Mouse (Mus musculus) CH12.LX (cell line): Measurements from ENCODE around the gene Duoxa1. TPM values are rescaled to one million over a fixed set of nuclear protein-coding genes. Genes with fewer than 3 reads are reported as not detected.
A peak's percentile ranks its signal among the peaks of the same experiment; 100 is the strongest.

Experiments
- DNase-seq: peaks from one replicate; pipeline ENCODE4 v3.0.0-alpha.2; 2013; ENCODE audit errors: extremely low read depth
- H3K27ac ChIP-seq: 2 replicates; pipeline ENCODE4 v1.5.1; 2012; ENCODE audit warnings: low read depth, mild to moderate bottlenecking, control low read depth, moderate library complexity; ENCODE audit not compliant: insufficient read depth
- H3K27me3 ChIP-seq: replicated peaks from 2 replicates; pipeline ENCODE3; 2012; ENCODE audit warnings: inconsistent platforms
- H3K36me3 ChIP-seq, 2 experiments: replicated peaks in 1 of 2; 2 replicates each; pipeline versions ENCODE3 to v1.6.1; 2012; ENCODE audit warnings: inconsistent platforms in 1 of 2, low read length in 1 of 2, mild to moderate bottlenecking in 1 of 2, mixed read lengths in 1 of 2, moderate library complexity in 1 of 2; ENCODE audit not compliant: control insufficient read depth in 1 of 2, insufficient read depth in 1 of 2
- H3K4me1 ChIP-seq, 2 experiments: 2 replicates each; pipeline ENCODE4 v1.6.1; 2012; ENCODE audit warnings: inconsistent platforms in 1 of 2, moderate library complexity in 1 of 2; ENCODE audit not compliant: insufficient read depth in 2 of 2, control insufficient read depth in 1 of 2
- H3K4me2 ChIP-seq: 2 replicates; pipeline ENCODE4 v1.6.1; 2012; ENCODE audit warnings: low read depth, mild to moderate bottlenecking, control low read depth; ENCODE audit not compliant: poor library complexity, insufficient read depth, severe bottlenecking
- H3K4me3 ChIP-seq, 3 experiments: fragments of 150-350 bp in 1 of 3; sonication (generic) in 1 of 3; replicated peaks in 1 of 3; 2 replicates each; pipeline versions ENCODE3 to v1.5.1; 2011 to 2012; ENCODE audit warnings: low read depth in 2 of 3, low read length in 2 of 3, mild to moderate bottlenecking in 2 of 3, moderate library complexity in 2 of 3, control low read depth in 1 of 3, improper control_type of control experiment in 1 of 3, inconsistent platforms in 1 of 3, mixed read lengths in 1 of 3; ENCODE audit not compliant: poor library complexity in 1 of 3
- H3K79me2 ChIP-seq: replicated peaks from 2 replicates; pipeline ENCODE4 v1.6.1; 2012; ENCODE audit warnings: mild to moderate bottlenecking, moderate library complexity; ENCODE audit not compliant: control insufficient read depth, poor library complexity, insufficient read depth, severe bottlenecking; ENCODE audit errors: extremely low read depth
- H3K9ac ChIP-seq: 2 replicates; pipeline ENCODE4 v1.6.1; 2012; ENCODE audit warnings: low read depth, mild to moderate bottlenecking, control low read depth, moderate library complexity; ENCODE audit not compliant: insufficient read depth
- H3K9me3 ChIP-seq: replicated peaks from 2 replicates; pipeline ENCODE3; 2012; ENCODE audit warnings: low read length, inconsistent platforms, mixed read lengths
- BHLHE40 ChIP-seq: IDR thresholded peaks from 2 replicates; pipeline ENCODE4 v1.6.1; 2011; ENCODE audit warnings: mild to moderate bottlenecking, low read depth, low read length, improper control_type of control experiment
- E2F4 ChIP-seq: IDR thresholded peaks from 2 replicates; pipeline ENCODE4 v1.6.1; 2011; ENCODE audit warnings: low read depth, low read length, improper control_type of control experiment; ENCODE audit not compliant: insufficient replicate concordance
- ELF1 ChIP-seq: IDR thresholded peaks from 2 replicates; pipeline ENCODE4 v1.6.1; 2014; ENCODE audit warnings: low read depth, mild to moderate bottlenecking, inconsistent platforms, low read length, improper control_type of control experiment
- EP300 ChIP-seq: IDR thresholded peaks from 2 replicates; pipeline ENCODE4 v1.6.1; 2011; ENCODE audit warnings: low read length, improper control_type of control experiment
- ETS1 ChIP-seq: conservative IDR thresholded peaks from 2 replicates; pipeline ENCODE4 v1.6.1; 2012; ENCODE audit warnings: low read depth, mild to moderate bottlenecking, inconsistent platforms, low read length, improper control_type of control experiment, moderate library complexity
- IRF4 ChIP-seq: IDR thresholded peaks from 2 replicates; pipeline ENCODE4 v1.6.1; 2014; ENCODE audit warnings: low read depth, mild to moderate bottlenecking, inconsistent platforms, low read length, improper control_type of control experiment
- KAT2A ChIP-seq: IDR thresholded peaks from 2 replicates; pipeline ENCODE4 v1.6.1; 2012; ENCODE audit warnings: low read length, improper control_type of control experiment, inconsistent platforms; ENCODE audit not compliant: insufficient replicate concordance
- MAX ChIP-seq: IDR thresholded peaks from 2 replicates; pipeline ENCODE4 v1.6.1; 2011; ENCODE audit warnings: low read length, improper control_type of control experiment
- MAZ ChIP-seq: IDR thresholded peaks from 2 replicates; pipeline ENCODE4 v1.6.1; 2012; ENCODE audit warnings: low read depth, mild to moderate bottlenecking, inconsistent platforms, low read length, improper control_type of control experiment, moderate library complexity
- NRF1 ChIP-seq: IDR thresholded peaks from 2 replicates; pipeline ENCODE4 v1.6.1; 2014; ENCODE audit warnings: low read depth, mild to moderate bottlenecking, inconsistent platforms, low read length, improper control_type of control experiment, moderate library complexity
- PAX5 ChIP-seq: IDR thresholded peaks from 2 replicates; pipeline ENCODE4 v1.6.1; 2012; ENCODE audit warnings: low read length, inconsistent platforms, mixed read lengths
- POLR2A ChIP-seq: IDR thresholded peaks from 2 replicates; pipeline ENCODE4 v1.6.1; 2011; ENCODE audit warnings: low read depth, mild to moderate bottlenecking, improper control_type of control experiment, low read length
- POLR2AphosphoS2 ChIP-seq: IDR thresholded peaks from 2 replicates; pipeline ENCODE4 v1.6.1; 2011; ENCODE audit warnings: low read depth, low read length, improper control_type of control experiment
- RAD21 ChIP-seq: IDR thresholded peaks from 2 replicates; pipeline ENCODE4 v1.6.1; 2011; ENCODE audit warnings: low read depth, mild to moderate bottlenecking, low read length, improper control_type of control experiment, moderate library complexity
- RCOR1 ChIP-seq: conservative IDR thresholded peaks from 2 replicates; pipeline ENCODE4 v1.6.1; 2012; ENCODE audit warnings: low read depth, mild to moderate bottlenecking, inconsistent platforms, low read length, improper control_type of control experiment
- SIN3A ChIP-seq: IDR thresholded peaks from 2 replicates; pipeline ENCODE4 v1.6.1; 2012; ENCODE audit warnings: low read length, improper control_type of control experiment, inconsistent platforms
- SMC3 ChIP-seq: IDR thresholded peaks from 2 replicates; pipeline ENCODE4 v1.6.1; 2011; ENCODE audit warnings: low read depth, low read length, improper control_type of control experiment
- UBTF ChIP-seq: IDR thresholded peaks from 2 replicates; pipeline ENCODE4 v1.6.1; 2012; ENCODE audit warnings: low read depth, mild to moderate bottlenecking, inconsistent platforms, low read length, improper control_type of control experiment, moderate library complexity
- ZC3H11A ChIP-seq: IDR thresholded peaks from 2 replicates; pipeline ENCODE4 v1.6.1; 2012; ENCODE audit warnings: low read depth, mild to moderate bottlenecking, inconsistent platforms, low read length, improper control_type of control experiment
- ZKSCAN1 ChIP-seq: IDR thresholded peaks from 2 replicates; pipeline ENCODE4 v1.6.1; 2012; ENCODE audit warnings: low read depth, inconsistent platforms, low read length, improper control_type of control experiment, borderline replicate concordance
- dilution Hi-C: fragments of 300-500 bp; cut with MboI; formaldehyde crosslinking; loops from 2 replicates; pipeline ENCODE4 v1.14.3; 2020; ENCODE audit warnings: low sequenced_read_pairs; ENCODE audit not compliant: extremely low pct_unique_long_range_greater_than_20kb, extremely low pct_ligation_motif_present
- in situ Hi-C: fragments of 300-500 bp; cut with MboI; formaldehyde crosslinking; loops from 3 replicates; pipeline ENCODE4 v1.14.3; 2019; ENCODE audit warnings: low sequenced_read_pairs, low pct_ligation_motif_present, low pct_unique_long_range_greater_than_20kb, mixed read lengths
- polyA plus RNA-seq: library from polyadenylated mRNA; unstranded; fragments of >175 nt; gene quantifications from 2 replicates; pipeline ENCODE4 v1.2.1, GENCODE M21; 2012; ENCODE audit warnings: low read depth; ENCODE audit not compliant: insufficient read length
- total RNA-seq, 2 experiments: library from RNA; depleted of rRNA; stranded (reverse); fragments of 300-350 nt in 1 of 2; fragments of >200 nt in 1 of 2; gene quantifications; 2 replicates each; pipeline ENCODE4 v1.2.3; 2012 to 2014

Duoxa1 gene
- total and polyA plus RNA-seq, 3 experiments: not detected

DNA sequence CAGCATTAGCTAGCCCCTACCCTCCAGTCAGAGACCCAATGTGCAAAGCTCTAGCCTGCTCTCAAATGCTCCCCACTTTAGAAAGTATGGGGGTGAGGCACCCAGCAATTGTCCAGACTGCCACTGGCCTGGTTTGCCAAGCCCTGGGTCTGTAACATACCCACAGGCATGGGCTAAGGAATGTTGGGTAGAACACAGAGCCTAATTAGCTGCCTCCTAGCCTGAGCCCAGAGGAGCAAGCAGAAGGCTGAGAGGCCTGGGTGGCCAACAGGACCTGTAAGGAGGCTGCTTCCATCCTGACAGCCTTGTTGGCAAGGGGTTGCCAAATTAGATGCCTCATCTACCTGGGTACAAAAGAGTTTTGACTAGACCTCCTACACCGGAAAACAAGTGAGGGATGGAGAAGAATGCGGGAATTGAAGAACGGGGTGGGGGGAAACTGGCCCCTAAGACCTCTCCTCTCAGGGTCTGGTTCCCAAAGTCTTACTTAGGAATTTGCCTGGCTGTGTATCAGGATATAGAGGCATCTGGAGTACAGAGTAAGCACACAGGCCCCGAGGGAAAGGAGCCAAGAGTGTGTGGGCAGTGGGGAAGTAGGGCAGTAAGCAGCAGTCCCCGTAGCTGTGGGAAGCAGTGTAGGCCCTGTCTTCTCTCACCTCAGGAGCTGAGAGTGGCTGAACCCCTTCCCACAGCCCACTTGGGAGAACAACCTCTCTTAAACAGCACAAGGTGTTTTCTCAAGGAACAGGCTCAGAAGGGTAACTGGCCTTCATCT lies 37.8 kb upstream of the Duoxa1 start:
- Histone ChIP-seq H3K4me3 (no peak overlapping the region), H3K9ac (no peak overlapping the region), H3K79me2 (no peaks in the 10 kb centered on the region), H3K4me2 (no peak overlapping the region), H3K9me3 (no peaks in the 10 kb centered on the region), H3K27ac (no peak overlapping the region), H3K4me1 (peaks cover 8 to 23% of the 10 kb centered on the region in 2 experiments), H3K36me3 (no peaks in the 10 kb centered on the region), H3K27me3 (peaks cover 11% of the 10 kb centered on the region)
- dilution Hi-C loops (no loop called here), in situ Hi-C loops (no loop called here)
- no peak for DNase-seq
- TF ChIP-seq EP300 (no peak), ZC3H11A (no peak), MAX (no peak)

DNA sequence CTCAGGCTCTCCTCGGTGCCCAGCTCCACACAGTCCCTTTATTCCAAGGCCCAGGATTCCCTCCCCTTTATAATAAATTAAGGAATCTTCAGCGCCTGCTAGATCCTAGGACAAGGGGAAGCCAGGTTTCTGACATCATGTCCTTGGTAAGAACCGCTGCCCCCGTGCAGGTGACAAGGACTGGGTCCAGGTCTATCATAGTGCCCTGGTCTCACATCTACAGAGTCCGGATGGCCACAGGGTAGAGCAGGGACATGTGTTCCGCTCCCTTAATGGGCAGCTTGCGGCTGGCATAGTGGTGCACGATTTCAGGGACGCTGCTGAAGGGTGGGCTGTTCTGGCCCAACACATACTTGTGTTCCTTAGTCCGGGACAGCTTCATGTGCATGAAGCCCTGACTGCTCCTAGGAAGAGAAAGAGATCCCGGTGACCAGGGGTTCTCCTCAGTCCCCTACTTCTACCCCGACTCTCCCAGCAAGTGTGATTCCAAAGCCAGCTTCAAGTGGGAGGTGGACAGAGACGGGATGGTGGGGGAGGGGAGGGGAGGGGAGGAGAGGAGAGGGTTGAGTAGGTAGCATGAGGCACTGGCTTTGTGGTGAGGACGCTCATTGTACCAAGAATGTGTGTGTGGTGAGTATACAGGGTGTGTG lies 35.7 kb upstream of the Duoxa1 start:
- Histone ChIP-seq H3K4me3 (peak overlapping the region; percentile 48 to 80 (median 62)), H3K9me3 (no peaks in the 10 kb centered on the region), H3K4me2 (peak overlapping the region; percentile 54), H3K79me2 (no peaks in the 10 kb centered on the region), H3K4me1 (peaks cover 8 to 23% of the 10 kb centered on the region in 2 experiments), H3K27me3 (peaks cover 16% of the 10 kb centered on the region), H3K27ac (no peak overlapping the region), H3K36me3 (no peaks in the 10 kb centered on the region), H3K9ac (peak overlapping the region; percentile 72)
- dilution Hi-C loops: no loop called here
- no peak for TF ChIP-seq NRF1
- no peak for TF ChIP-seq BHLHE40
- TF ChIP-seq KAT2A: no peak
- no peak for TF ChIP-seq ETS1
- no peak for TF ChIP-seq SIN3A
- TF ChIP-seq UBTF: no peak
- TF ChIP-seq IRF4: no peak
- TF ChIP-seq ZKSCAN1: no peak
- TF ChIP-seq PAX5: no peak
- no peak for TF ChIP-seq POLR2AphosphoS2
- TF ChIP-seq MAZ: no peak
- TF ChIP-seq RAD21: no peak
- TF ChIP-seq RCOR1: no peak
- no peak for TF ChIP-seq ZC3H11A
- TF ChIP-seq ELF1: no peak
- no peak for TF ChIP-seq SMC3
- no peak for TF ChIP-seq POLR2A
- no peak for TF ChIP-seq E2F4
- in situ Hi-C loops: no loop called here
- DNase-seq: no peak
